Mouse (Mus musculus) ES-Bruce4 (cell line): ENCODE data around the gene Clstn2. TPM values are rescaled to one million over a fixed set of nuclear protein-coding genes. Genes with fewer than 3 reads are reported as not detected.

Source experiments
- H3K27ac ChIP-seq: 2 replicates; pipeline ENCODE4 v1.5.1; 2012; ENCODE audit warnings: low read length, inconsistent platforms; ENCODE audit not compliant: insufficient read depth
- H3K27me3 ChIP-seq: 2 replicates; pipeline ENCODE4 v1.6.1; 2012; ENCODE audit warnings: mild to moderate bottlenecking, low read length, inconsistent platforms; ENCODE audit not compliant: control insufficient read depth, poor library complexity, insufficient read depth, severe bottlenecking
- H3K36me3 ChIP-seq: 2 replicates; pipeline ENCODE4 v1.6.1; 2012; ENCODE audit warnings: inconsistent platforms, mild to moderate bottlenecking, low read length, moderate library complexity; ENCODE audit not compliant: control insufficient read depth, poor library complexity, insufficient read depth, severe bottlenecking
- H3K4me1 ChIP-seq: one replicate; pipeline ENCODE4 v1.8.1; 2011; ENCODE audit warnings: low read length; ENCODE audit not compliant: control insufficient read depth, insufficient read depth
- H3K4me3 ChIP-seq: 2 replicates; pipeline ENCODE4 v1.5.1; 2011; ENCODE audit warnings: low read depth, mild to moderate bottlenecking, low read length
- H3K9ac ChIP-seq: 2 replicates; pipeline ENCODE4 v1.6.1; 2012; ENCODE audit warnings: low read depth, mild to moderate bottlenecking, inconsistent platforms; ENCODE audit not compliant: poor library complexity, severe bottlenecking
- H3K9me3 ChIP-seq: replicated peaks from 2 replicates; pipeline ENCODE4 v1.6.1; 2012; ENCODE audit warnings: mild to moderate bottlenecking, low read length, inconsistent platforms; ENCODE audit not compliant: control insufficient read depth, poor library complexity, insufficient read depth, severe bottlenecking
- CTCF ChIP-seq: IDR thresholded peaks from one replicate; pipeline ENCODE4 v1.8.1; 2011; ENCODE audit warnings: low read depth, low read length
- EP300 ChIP-seq: IDR thresholded peaks from 2 replicates; pipeline ENCODE4 v1.6.1; 2011; ENCODE audit warnings: low read depth, low read length; ENCODE audit not compliant: insufficient read depth
- POLR2A ChIP-seq: IDR thresholded peaks from one replicate; pipeline ENCODE4 v1.8.1; 2011; ENCODE audit warnings: low read length; ENCODE audit not compliant: insufficient read depth
- polyA plus RNA-seq: library from polyadenylated mRNA; stranded (reverse); fragments of >200 nt; gene quantifications from 2 replicates; pipeline ENCODE4 v1.2.4, GENCODE M21; 2011; ENCODE audit warnings: low read depth; ENCODE audit not compliant: missing spikeins, insufficient read depth, insufficient read length

Clstn2 gene
- polyA plus RNA-seq, 1 experiment = not detected

- Histone ChIP-seq H3K36me3 (no peaks in the 10 kb centered on the region), H3K4me1 (no peaks in the 10 kb centered on the region), H3K4me3 (no peak overlapping the region), H3K27me3 (no peaks in the 10 kb centered on the region; the same call in 1 of the 2 replicates), H3K9me3 (no peaks in the 10 kb centered on the region), H3K27ac (no peak overlapping the region), H3K9ac (no peak overlapping the region)
- TF ChIP-seq CTCF (no peak), POLR2A (no peak), EP300 (no peak)
Observed at GRCm38 (mm10) chr9:97774991-97775390, 258.0 kb downstream of the Clstn2 start.

- TF ChIP-seq CTCF (no peak), EP300 (no peak), POLR2A (no peak)
- Histone ChIP-seq H3K4me1 (no peaks in the 10 kb centered on the region), H3K27ac (no peak overlapping the region), H3K9ac (no peak overlapping the region), H3K27me3 (no peaks in the 10 kb centered on the region; the same call in 1 of the 2 replicates), H3K4me3 (no peak overlapping the region), H3K36me3 (no peaks in the 10 kb centered on the region), H3K9me3 (no peaks in the 10 kb centered on the region)
Observed at GRCm38 (mm10) chr9:97773911-97774310, 259.1 kb downstream of the Clstn2 start.

DNA sequence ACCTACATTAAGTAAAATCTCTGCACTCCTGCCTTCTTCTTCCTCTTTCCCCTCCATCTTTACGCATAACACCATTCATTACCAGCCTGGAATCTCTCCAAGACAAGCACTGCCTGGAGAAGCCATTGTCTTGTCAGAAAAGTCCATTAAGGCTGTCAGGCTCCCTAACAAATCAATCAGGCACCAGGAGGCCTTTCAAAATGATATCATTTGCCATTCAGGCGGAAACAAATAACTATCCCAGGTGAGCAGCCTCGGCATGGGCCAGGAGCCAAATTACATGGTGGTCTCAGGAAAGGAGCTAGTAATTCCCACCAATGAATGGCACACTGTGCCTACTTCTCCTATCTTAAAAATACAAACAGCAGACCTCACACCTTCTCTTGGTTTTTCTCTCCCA lies 260.6 kb downstream of the Clstn2 start:
- TF ChIP-seq POLR2A = no peak
- TF ChIP-seq EP300 = no peak
- no peak for TF ChIP-seq CTCF
- H3K27ac ChIP-seq = no peak overlapping the region
- no peak overlapping the region for H3K9ac ChIP-seq
- no peaks in the 10 kb centered on the region; the same call in 1 of the 2 replicates for H3K27me3 ChIP-seq
- no peak overlapping the region for H3K4me3 ChIP-seq
- no peaks in the 10 kb centered on the region for H3K4me1 ChIP-seq
- no peaks in the 10 kb centered on the region for H3K36me3 ChIP-seq
- no peaks in the 10 kb centered on the region for H3K9me3 ChIP-seq

DNA sequence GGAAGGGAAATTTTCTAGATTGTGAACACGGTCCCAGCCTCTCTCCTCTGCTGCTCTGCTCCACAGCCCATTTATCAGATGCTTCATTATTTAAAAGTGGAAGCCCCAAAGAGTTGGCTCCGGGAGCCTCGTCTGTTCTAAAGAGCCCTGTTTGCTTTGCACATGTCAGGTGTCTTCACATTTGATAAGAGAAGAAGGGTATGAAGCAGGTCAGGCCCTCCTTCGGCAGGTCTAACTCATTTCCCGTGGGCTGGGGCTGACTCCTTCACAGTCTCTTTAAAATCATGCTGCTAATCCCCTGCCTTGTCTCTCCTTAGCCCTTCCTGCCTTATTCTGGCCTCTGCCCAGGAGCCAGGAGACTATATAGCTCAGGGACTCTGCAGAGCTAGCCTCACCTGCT lies 263.6 kb downstream of the Clstn2 start:
- TF ChIP-seq CTCF (no peak), EP300 (no peak), POLR2A (no peak)

DNA sequence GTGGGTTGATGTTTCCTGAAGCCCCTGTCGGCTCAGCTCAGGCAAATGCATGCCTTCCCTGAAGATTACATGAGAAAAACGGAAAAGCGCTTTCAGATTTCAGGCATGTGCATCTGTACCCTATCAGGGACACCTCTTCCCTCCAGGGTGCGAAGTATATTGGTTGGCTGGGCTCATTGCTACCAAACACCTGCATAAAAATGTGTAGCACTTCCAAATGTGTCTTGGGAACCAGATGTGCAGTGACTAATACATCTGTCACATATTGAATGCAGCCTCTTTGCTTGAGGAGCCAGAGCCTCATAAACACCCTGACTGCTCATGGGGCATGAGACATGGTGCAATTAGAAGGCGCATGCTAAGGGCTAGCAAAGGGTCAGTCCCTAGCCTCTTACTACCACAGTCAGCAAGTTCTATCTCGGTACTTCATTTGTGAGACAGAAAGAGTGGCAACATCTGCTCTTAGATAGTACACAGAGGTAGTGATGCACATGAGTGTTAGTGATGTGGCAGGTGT lies 267.7 kb downstream of the Clstn2 start:
- Histone ChIP-seq H3K27me3 (no peaks in the 10 kb centered on the region), H3K36me3 (no peaks in the 10 kb centered on the region), H3K27ac (no peak overlapping the region), H3K4me3 (no peak overlapping the region), H3K4me1 (no peaks in the 10 kb centered on the region), H3K9ac (no peak overlapping the region), H3K9me3 (no peaks in the 10 kb centered on the region)
- TF ChIP-seq CTCF = no peak
- TF ChIP-seq EP300 = no peak
- TF ChIP-seq POLR2A = no peak

More for the DNA sequence above, 263.6 kb downstream of the Clstn2 start:
- H3K9ac ChIP-seq = no peak overlapping the region
- no peak overlapping the region for H3K27ac ChIP-seq
- no peaks in the 10 kb centered on the region for H3K4me1 ChIP-seq
- no peaks in the 10 kb centered on the region for H3K36me3 ChIP-seq
- H3K4me3 ChIP-seq = no peak overlapping the region
- no peaks in the 10 kb centered on the region for H3K9me3 ChIP-seq
- no peaks in the 10 kb centered on the region; the same call in 1 of the 2 replicates for H3K27me3 ChIP-seq

- no peaks in the 10 kb centered on the region for H3K9me3 ChIP-seq
- H3K4me3 ChIP-seq = no peak overlapping the region
- no peak overlapping the region for H3K9ac ChIP-seq
- H3K27me3 ChIP-seq = no peaks in the 10 kb centered on the region
- TF ChIP-seq CTCF = no peak
- no peak for TF ChIP-seq EP300
- no peak for TF ChIP-seq POLR2A
- H3K27ac ChIP-seq = no peak overlapping the region
- no peaks in the 10 kb centered on the region for H3K4me1 ChIP-seq
- no peaks in the 10 kb centered on the region for H3K36me3 ChIP-seq
Observed at GRCm38 (mm10) chr9:97763048-97763447, 269.9 kb downstream of the Clstn2 start.
